Mouse (Mus musculus) bone marrow macrophage, adult 2 months (primary cell): ENCODE results near the gene Iqschfp. TPM values are rescaled to one million over a fixed set of nuclear protein-coding genes. Genes with fewer than 3 reads are reported as not detected.

Experiments
- H3K27ac ChIP-seq: 2 replicates; pipeline ENCODE4 v1.5.1; 2012; ENCODE audit warnings: low read depth, low read length; ENCODE audit not compliant: insufficient read depth
- H3K4me1 ChIP-seq: 2 replicates; pipeline ENCODE4 v1.6.1; 2012; ENCODE audit warnings: low read length; ENCODE audit not compliant: control insufficient read depth, insufficient read depth
- H3K4me3 ChIP-seq: 2 replicates; pipeline ENCODE4 v1.5.1; 2012; ENCODE audit warnings: mild to moderate bottlenecking, low read length, moderate library complexity; ENCODE audit not compliant: insufficient read depth
- CTCF ChIP-seq: IDR thresholded peaks from 2 replicates; pipeline ENCODE4 v1.5.1; 2012; ENCODE audit warnings: low read depth, mild to moderate bottlenecking, low read length, moderate library complexity
- POLR2A ChIP-seq: IDR thresholded peaks from 2 replicates; pipeline ENCODE4 v1.6.1; 2012; ENCODE audit warnings: mild to moderate bottlenecking, low read depth, low read length, borderline replicate concordance
- polyA plus RNA-seq: library from polyadenylated mRNA; stranded (reverse); fragments of >200 nt; gene quantifications from 2 replicates; pipeline ENCODE4 v1.2.4, GENCODE M21; 2012; ENCODE audit not compliant: missing spikeins, insufficient read depth, insufficient read length

Iqschfp gene
- polyA plus RNA-seq, 1 experiment: not detected

GRCm38 (mm10) chr3:68659996-68660395 lies 768.0 kb downstream of the Iqschfp start:
- Histone ChIP-seq H3K27ac (no peak overlapping the region), H3K4me1 (no peaks in the 10 kb centered on the region), H3K4me3 (no peak overlapping the region)
- no peak for TF ChIP-seq CTCF
- TF ChIP-seq POLR2A: no peak

DNA sequence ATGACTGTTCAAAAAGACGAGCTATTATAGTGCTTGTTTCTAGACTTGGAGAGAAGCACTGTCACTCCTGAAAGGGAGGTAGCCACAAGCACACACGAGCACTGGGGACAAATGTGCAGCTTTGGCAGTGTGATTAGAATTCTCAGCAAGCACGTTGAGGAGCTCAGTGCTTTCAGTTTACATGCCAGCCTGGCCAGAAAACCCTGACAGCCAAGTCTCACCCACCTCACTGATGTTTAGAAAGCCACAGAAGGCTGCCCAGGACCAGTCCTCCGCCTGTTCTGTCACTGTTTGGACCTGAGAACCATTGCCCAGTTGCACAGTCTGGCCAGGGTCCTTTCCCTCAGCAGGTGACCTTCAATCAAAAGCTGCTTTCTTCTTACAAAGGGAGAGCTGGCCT lies 768.5 kb downstream of the Iqschfp start:
- TF ChIP-seq POLR2A (no peak), CTCF (no peak)
- no peak overlapping the region for H3K27ac ChIP-seq
- H3K4me1 ChIP-seq: no peaks in the 10 kb centered on the region
- H3K4me3 ChIP-seq: no peak overlapping the region

DNA sequence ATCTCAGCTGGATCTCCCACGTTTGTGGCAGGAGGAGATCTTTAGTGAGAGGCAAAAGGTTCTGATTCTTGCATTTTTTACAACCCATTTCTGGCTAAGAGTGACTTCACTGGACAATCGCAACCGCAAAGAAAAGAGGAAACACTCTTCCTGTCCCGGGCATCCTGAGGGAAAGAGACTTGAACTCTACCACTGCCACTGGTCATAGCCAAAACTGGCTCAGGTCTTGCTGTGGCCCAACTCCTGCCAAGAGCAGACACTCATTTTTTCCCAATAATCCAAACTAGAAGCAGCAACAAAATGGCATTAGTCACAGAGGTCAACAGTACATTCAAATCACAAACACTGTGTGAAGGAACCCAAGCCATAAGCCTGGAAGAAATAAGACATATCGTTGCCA lies 770.4 kb downstream of the Iqschfp start:
- no peak overlapping the region for H3K27ac ChIP-seq
- no peaks in the 10 kb centered on the region for H3K4me1 ChIP-seq
- no peak overlapping the region for H3K4me3 ChIP-seq
- TF ChIP-seq CTCF (no peak), POLR2A (no peak)

DNA sequence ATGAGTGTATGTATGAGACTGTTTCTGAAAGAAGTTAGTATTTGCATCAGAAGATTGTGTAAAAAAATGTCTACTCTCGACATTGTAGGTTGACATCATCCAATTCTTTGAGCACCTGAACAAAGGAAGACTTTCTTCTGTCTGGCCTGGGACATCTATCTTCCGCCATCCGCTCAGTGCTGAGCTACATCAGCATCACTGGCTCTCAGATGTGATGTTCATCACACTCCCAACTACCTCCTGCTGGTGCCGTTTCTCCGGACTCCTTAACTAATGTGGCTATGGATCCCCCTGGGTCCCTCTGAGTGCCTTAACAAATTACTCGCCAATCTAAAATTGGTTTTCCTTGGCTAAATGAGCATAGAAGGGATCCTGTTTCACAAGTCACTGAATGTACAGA lies 772.3 kb downstream of the Iqschfp start:
- H3K4me1 ChIP-seq: no peaks in the 10 kb centered on the region
- no peak overlapping the region for H3K27ac ChIP-seq
- no peak overlapping the region for H3K4me3 ChIP-seq
- no peak for TF ChIP-seq POLR2A
- TF ChIP-seq CTCF: no peak

DNA sequence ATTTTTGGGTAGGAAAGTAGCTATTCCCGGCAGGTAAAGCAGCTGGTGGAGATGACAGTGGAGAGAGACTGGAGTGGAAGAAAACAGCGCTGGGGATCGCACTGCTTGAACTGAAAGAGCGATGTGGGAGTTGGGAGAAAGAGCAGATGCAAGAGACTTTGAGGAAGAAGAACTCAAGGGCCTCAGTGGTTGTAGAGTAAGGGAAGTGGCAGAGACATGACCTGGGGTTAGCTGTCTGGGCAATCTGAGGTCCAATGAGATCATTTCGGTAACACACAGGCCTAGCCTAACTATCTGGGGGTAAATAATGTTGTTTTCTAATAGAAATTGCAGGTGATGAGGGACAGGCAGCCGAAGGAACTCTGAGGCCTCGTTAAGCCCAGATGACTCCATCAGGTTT lies 774.3 kb downstream of the Iqschfp start:
- Histone ChIP-seq H3K27ac (no peak overlapping the region), H3K4me1 (no peaks in the 10 kb centered on the region), H3K4me3 (no peak overlapping the region)
- no peak for TF ChIP-seq POLR2A

DNA sequence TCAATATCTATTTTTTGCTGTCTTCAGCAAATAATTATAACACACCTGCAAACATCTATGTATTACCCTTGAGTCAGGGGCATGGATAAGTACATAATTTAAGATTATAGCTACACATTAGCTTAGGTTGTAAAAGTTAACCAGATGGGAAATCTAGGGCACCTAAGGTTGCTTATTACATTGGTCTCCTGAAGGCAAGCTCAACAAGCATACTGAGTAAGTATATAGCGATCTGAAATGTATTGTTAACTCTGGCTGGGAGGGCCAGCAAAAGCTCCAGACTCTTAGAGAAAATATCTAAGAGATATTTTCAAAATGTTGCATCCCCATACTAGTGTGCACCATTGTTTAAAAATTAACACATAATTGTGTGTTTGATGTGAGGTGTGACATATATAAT lies 775.8 kb downstream of the Iqschfp start:
- Histone ChIP-seq H3K4me1 (no peaks in the 10 kb centered on the region), H3K4me3 (no peak overlapping the region), H3K27ac (no peak overlapping the region)
- TF ChIP-seq POLR2A (no peak), CTCF (no peak)

- no peak overlapping the region for H3K27ac ChIP-seq
- no peaks in the 10 kb centered on the region for H3K4me1 ChIP-seq
- no peak for TF ChIP-seq CTCF
- no peak for TF ChIP-seq POLR2A
- H3K4me3 ChIP-seq: no peak overlapping the region
These were observed 777.5 kb downstream of the Iqschfp start for GRCm38 (mm10) chr3:68669418-68669974.

GRCm38 (mm10) chr3:68674721-68675120 lies 782.7 kb downstream of the Iqschfp start:
- Histone ChIP-seq H3K4me3 (no peak overlapping the region), H3K27ac (no peak overlapping the region), H3K4me1 (no peaks in the 10 kb centered on the region)
- TF ChIP-seq POLR2A (no peak), CTCF (no peak)

- Histone ChIP-seq H3K4me1 (no peaks in the 10 kb centered on the region), H3K4me3 (no peak overlapping the region), H3K27ac (no peak overlapping the region)
- TF ChIP-seq CTCF: no peak
- no peak for TF ChIP-seq POLR2A
These were observed 783.3 kb downstream of the Iqschfp start for GRCm38 (mm10) chr3:68675216-68675835.

Other genes with a start within 250 kb of the Iqschfp start
- gene Iqcj, start within 50 bp of the Iqschfp start, polyA plus RNA-seq: not detected in 2 replicates
- gene Schip1, start 172.6 kb downstream of the Iqschfp start, polyA plus RNA-seq: not detected in 2 replicates